Mouse (Mus musculus) E14TG2a.4 (cell line): ENCODE results near the gene Dclk1.

Experiments used
- CTCF ChIP-seq: conservative IDR thresholded peaks from 2 replicates; pipeline ENCODE4 v1.5.1; 2014; ENCODE audit warnings: low read length
- POU5F1 ChIP-seq: IDR thresholded peaks from 2 replicates; pipeline ENCODE4 v1.6.1; 2014; ENCODE audit warnings: low read length, borderline replicate concordance

- TF ChIP-seq CTCF, result no peak
- no peak for TF ChIP-seq POU5F1
Measured at GRCm38 (mm10) chr3:55315827-55316226, 73.7 kb downstream of the Dclk1 start.
